Mouse (Mus musculus): Measurements from ENCODE around the gene Cacna1d. TPM values are rescaled to one million over a fixed set of nuclear protein-coding genes. Genes with fewer than 3 reads are reported as not detected.

Cacna1d gene
- total RNA-seq, 2 experiments from 2014 or later, result 0.05 to 4.9 TPM

DNA sequence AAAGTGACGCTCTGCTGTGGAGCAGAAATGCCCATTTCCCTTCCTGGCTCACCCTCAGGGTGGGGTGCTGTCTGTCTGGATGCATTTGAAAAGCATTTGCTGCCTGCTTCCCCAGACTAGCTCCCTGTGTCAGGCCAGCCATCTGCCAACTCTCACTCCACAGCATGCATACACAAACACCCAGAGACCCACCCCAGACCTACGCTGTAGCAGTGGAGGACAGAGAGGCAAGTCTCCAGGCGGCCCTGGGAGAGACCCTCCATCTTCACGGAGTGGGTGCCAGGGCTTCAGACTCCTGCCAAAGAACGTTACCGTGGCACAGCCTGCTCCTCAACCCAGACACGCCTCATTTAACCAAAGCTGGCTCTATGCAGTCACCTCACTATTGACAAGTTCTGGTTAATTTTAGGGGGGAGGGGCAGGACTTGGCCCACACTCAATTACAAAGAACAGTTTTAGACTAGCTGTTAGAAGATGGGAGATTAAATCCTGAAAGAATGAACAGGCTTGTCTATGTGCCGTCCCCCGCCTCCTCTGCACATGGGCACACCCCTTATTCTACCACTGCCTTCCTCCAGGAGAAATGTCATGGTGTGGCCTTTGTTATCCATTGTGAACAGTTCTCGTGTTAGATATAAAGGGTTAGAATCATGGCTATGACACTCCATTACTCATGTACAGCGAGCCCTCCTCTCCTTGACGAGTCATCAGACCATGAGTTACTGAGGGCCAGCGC is 435.1 kb downstream of the Cacna1d start:
- peak; percentile 54 for ATAC-seq (replicated peaks; ENCODE audit: low FRiP score, low TSS enrichment, poor library complexity, severe bottlenecking)

GRCm38 (mm10) chr14:30054922-30055321 is 436.3 kb downstream of the Cacna1d start:
- ATAC-seq (replicated peaks; ENCODE audit: low FRiP score, low TSS enrichment, poor library complexity, severe bottlenecking), result no peak

GRCm38 (mm10) chr14:30050280-30050679 is 441.0 kb downstream of the Cacna1d start:
- ATAC-seq (replicated peaks; ENCODE audit: low FRiP score, low TSS enrichment, poor library complexity, severe bottlenecking), result no peak

DNA sequence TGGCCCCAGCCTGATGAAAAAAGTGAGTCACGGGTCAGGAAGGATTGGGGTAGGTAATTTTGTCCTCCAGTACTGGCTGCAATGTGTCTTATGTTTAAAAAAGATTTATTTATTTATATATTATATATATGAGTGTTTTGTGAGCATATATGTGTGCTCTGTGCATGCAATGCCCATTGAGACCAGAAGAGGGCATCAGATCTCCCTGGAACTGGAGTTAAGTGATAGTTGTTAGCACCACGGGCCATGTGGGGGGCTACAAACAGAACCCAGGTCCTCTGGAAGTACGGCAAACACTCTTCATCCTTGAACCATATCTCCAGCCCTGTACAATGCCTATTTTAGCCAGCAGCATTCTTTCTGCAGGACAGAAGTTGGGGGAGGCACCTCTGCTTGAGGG is 443.2 kb downstream of the Cacna1d start:
- no peak for ATAC-seq (replicated peaks; ENCODE audit: low FRiP score, low TSS enrichment, poor library complexity, severe bottlenecking)

- no peak for ATAC-seq (replicated peaks; ENCODE audit: low FRiP score, low TSS enrichment, poor library complexity, severe bottlenecking)
Measured at GRCm38 (mm10) chr14:30046976-30047375, 444.3 kb downstream of the Cacna1d start.

DNA sequence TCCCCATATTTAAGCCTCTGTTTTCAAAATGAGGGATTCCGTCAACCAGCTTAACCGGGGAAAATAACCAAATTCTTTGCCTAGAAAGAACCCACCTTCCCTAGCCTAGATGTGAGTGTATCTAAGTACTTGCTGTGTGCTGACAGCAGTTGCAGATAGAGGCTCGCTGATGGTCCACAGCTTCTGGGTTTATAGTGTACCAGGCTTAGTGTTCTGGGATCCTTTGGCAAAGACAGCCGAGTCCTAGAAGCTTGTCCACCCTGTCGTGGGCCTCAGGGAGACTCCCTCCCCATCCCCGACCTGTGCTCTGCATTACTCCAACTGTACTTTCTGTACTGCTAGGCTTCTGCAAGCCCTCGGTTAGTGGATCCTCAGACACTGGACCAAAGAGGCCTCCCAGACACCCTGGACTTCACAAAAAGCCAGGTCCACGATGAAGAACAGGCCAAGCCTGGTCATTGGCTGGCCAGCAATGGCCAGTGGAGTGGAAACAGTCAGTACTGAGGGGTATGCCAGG is 445.5 kb downstream of the Cacna1d start:
- ATAC-seq (replicated peaks; ENCODE audit: low FRiP score, low TSS enrichment, poor library complexity, severe bottlenecking), result no peak

DNA sequence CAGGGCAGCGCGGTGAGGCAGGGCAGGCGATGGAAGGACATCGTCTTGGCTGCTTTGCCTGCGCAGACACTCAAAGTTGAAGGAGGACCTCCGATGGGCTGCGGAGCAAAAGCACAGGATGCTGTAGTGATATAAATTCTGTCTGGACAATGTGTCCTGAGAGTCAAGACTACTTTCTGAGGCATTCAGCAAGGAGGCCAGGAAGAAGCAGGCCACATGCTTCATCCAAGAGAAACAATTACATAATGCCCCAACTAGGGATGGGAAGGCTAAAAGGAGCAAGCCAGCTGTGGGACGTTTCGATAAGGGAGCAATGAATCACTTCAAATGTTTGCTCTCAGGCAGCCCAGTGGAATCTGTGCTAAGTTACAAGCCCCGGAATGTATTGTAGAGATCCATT is 446.0 kb downstream of the Cacna1d start:
- ATAC-seq (replicated peaks; ENCODE audit: low FRiP score, low TSS enrichment, poor library complexity, severe bottlenecking), result no peak

GRCm38 (mm10) chr14:30043356-30043940 is 447.8 kb downstream of the Cacna1d start:
- no peak for ATAC-seq (replicated peaks; ENCODE audit: low FRiP score, low TSS enrichment, poor library complexity, severe bottlenecking)

DNA sequence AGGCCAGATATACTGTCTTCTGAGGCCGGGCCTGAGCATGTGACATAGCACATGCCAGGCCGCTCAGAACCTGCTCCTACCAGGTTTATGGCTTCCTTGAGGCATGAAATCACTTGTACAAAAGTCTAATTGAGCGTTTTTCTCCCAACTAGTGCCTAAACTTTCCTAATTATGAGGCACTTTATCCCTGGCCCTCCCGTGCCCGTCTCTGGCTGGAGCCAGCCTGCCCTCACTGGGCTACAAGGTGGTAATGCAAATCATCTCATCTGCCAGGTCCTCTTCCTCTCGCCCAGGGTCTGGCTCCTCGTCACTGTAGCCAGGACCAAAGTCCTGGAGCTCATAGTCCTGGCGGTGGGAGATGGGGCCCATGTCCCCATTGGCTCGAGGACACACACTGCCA is 449.4 kb downstream of the Cacna1d start:
- no peak for ATAC-seq (replicated peaks; ENCODE audit: low FRiP score, low TSS enrichment, poor library complexity, severe bottlenecking)

DNA sequence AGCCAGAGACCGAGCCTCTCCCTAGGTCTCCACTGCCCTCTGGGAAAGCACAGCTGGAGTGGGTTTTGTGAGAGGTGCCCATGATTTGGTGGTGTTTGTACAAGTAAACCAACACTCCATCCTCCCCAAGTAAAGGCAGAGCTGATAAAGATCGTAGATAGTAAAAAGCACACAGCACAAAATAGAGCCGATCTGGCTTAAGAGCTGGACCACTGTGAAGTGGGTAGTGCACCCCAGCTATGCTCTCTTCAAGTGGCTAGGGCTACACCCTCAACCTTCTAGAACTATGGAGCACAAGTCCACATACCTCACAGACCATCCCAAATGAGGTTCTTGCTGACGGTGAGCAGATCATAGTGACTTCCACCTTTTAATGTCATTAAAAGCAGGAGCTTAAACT is 451.8 kb downstream of the Cacna1d start:
- no peak for ATAC-seq (replicated peaks; ENCODE audit: low FRiP score, low TSS enrichment, poor library complexity, severe bottlenecking)

- ATAC-seq (replicated peaks; ENCODE audit: low FRiP score, low TSS enrichment, poor library complexity, severe bottlenecking), result no peak
Measured at GRCm38 (mm10) chr14:30038431-30038830, 452.8 kb downstream of the Cacna1d start.

DNA sequence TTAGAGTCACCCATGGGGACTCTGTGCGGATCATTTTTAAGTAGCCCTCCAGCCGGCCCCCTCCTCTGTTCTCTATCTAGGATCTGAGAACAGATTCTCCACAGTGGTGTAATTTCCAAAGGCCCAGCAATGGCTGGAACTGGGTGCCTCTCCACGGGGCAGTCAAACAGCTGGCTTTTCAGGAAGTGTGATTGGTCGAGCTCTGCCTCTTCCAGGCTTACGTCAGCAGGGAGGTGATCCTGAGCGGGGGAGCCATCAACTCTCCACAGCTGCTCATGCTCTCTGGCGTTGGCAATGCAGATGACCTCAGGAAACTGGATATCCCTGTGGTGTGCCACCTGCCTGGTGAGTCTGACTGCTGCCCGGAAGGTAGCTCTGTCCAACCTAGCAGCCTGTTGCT is 457.9 kb downstream of the Cacna1d start:
- ATAC-seq (replicated peaks; ENCODE audit: low FRiP score, low TSS enrichment, poor library complexity, severe bottlenecking), result no peak

DNA sequence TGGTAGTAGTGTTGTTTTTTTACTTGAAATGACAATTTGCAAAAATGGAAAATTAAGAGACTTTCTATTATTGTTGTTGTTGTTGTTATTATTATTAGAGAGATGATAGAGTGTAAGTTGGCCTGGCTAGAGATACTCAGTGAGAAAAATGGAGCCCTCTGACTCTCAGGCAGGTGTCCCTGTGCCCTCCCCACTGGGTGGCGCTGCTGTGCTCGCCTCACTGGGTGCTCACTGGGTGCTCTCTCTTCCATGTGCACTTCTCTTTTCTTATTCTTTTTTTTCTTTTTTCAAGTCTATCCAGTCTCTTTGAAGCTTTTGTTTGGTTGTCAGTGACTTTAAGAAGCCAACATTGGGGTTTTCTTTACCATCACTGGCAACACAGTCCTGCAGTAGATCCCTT is 463.9 kb downstream of the Cacna1d start:
- ATAC-seq (replicated peaks; ENCODE audit: low FRiP score, low TSS enrichment, poor library complexity, severe bottlenecking), result peak; percentile 63; the same call in 1 of the 2 replicates

DNA sequence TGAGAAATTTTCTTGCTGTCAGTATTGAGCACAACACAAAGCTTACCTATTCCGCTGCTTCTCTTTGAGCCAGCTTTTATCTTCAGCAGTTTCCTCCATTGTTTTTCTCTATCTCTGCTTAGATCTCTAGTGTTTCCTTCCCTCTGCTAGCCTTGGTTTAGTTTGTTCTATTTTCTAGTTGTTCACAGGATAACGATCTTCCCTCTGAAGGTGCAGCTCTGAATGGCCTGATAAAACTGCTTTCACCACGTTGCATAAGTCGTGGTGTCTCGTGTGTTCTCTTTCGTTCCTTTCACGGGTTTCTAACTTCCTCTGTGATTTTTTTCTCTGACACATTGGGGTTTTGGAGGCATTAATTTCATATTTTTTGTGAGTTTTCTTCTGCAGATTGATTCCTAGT is 466.9 kb downstream of the Cacna1d start:
- ATAC-seq (replicated peaks; ENCODE audit: low FRiP score, low TSS enrichment, poor library complexity, severe bottlenecking), result no peak

DNA sequence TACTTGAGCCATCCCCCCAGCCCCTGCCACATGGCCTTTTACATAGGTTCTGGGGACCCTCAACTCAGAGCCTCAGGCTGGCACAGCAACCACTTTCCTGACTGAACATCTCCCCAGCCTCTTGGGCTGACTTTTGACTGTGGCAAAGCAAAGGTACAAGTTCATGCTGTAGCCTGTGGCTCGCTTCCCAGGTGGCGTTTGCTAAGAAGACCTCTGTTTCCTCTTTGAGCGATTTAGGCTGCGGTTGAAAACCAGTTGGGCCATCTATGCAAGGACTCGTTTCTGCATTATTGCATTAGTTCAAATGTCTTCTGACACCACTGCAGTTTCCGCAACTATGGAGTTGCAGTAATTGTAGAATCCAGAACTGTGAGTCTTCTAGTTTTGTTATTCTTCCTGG is 468.8 kb downstream of the Cacna1d start:
- no peak for ATAC-seq (replicated peaks; ENCODE audit: low FRiP score, low TSS enrichment, poor library complexity, severe bottlenecking)

DNA sequence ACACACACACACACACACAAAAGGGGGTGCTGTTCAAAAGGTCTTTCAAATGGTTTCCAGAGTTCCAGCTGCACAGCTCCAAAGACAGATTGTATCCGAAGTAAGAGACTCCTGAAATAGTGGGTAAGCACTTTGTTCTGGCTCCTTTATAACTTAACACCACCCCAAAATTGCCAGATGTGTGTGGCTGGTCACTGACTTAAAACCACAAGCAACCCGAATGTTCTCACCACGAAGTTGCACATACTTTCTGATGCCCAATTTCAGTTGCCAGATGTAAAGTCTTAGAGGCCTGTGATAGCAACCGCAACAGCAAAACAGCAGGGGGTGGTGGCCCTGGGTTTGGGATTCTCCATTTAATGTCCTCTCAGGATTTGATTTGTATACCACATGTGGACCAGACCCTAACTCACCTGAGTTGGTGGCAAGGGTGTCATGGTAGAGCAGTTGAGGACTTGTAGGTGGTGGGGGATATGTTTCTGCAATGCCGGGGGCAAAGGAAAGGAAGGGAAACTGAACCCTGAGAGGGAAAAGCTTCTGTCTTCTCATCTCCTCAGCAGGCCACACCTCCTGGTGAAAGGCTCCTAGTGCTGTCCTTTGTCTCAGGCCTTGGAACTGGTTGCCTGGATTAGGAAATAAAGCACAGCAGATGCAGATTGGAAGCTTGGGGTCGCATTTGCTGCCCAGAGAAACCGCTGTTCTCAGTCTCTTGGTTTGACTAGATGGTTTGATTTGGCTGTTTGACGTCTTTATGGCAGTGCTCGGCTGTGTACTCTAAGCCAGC is 471.3 kb downstream of the Cacna1d start:
- ATAC-seq (replicated peaks; ENCODE audit: low FRiP score, low TSS enrichment, poor library complexity, severe bottlenecking), result no peak

GRCm38 (mm10) chr14:30019375-30019774 is 471.9 kb downstream of the Cacna1d start:
- no peak for ATAC-seq (replicated peaks; ENCODE audit: low FRiP score, low TSS enrichment, poor library complexity, severe bottlenecking)

GRCm38 (mm10) chr14:30018846-30019245 is 472.4 kb downstream of the Cacna1d start:
- no peak for ATAC-seq (replicated peaks; ENCODE audit: low FRiP score, low TSS enrichment, poor library complexity, severe bottlenecking)

DNA sequence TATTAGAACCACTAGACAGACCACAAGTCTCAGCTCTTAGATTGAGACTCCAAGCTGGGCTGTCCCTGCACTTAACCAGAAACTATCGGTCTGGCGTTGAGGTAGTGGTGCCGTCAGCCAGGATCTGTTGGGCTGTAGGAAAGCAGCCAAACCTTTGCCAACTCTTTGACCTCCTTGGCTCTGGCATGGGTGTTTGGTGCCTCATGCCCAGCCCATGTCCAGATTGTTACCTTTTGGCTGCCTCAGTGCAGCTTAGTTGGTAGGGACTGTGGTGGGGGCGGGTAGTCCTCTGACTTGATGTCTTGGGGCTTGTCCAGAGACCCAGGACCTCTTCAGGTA is 472.8 kb downstream of the Cacna1d start:
- ATAC-seq (replicated peaks; ENCODE audit: low FRiP score, low TSS enrichment, poor library complexity, severe bottlenecking), result no peak

GRCm38 (mm10) chr14:30017794-30018462 is 473.3 kb downstream of the Cacna1d start:
- no peak for ATAC-seq (replicated peaks; ENCODE audit: low FRiP score, low TSS enrichment, poor library complexity, severe bottlenecking)
